Mouse (Mus musculus) kidney, embryonic 16.5 days (tissue): ENCODE results near the gene St6galnac5. TPM values are rescaled to one million over a fixed set of nuclear protein-coding genes. Genes with fewer than 3 reads are reported as not detected.
A peak's percentile ranks its signal among the peaks of the same experiment; 100 is the strongest.

ENCODE experiments used
- ATAC-seq: fragments of 200-750 bp; cut with Nextera tagmentation; 2 replicates; pipeline ENCODE4 v1.8.0; 2017; ENCODE audit warnings: moderate TSS enrichment; ENCODE audit not compliant: low FRiP score, low TSS enrichment
- H3K27ac ChIP-seq: fragments of 300-500 bp; sonication (generic); 2 replicates; pipeline ENCODE4 v1.5.1; 2014; ENCODE audit warnings: low read length
- H3K27me3 ChIP-seq: fragments of 300-500 bp; sonication (generic); 2 replicates; pipeline ENCODE4 v1.6.1; 2014; ENCODE audit warnings: low read length, control low read depth, mixed read lengths; ENCODE audit not compliant: insufficient read depth
- H3K36me3 ChIP-seq: fragments of 300-500 bp; sonication (generic); 2 replicates; pipeline ENCODE4 v1.6.1; 2014; ENCODE audit warnings: low read length, control low read depth, mixed read lengths; ENCODE audit not compliant: insufficient read depth
- H3K4me1 ChIP-seq: fragments of 300-500 bp; sonication (generic); 2 replicates; pipeline ENCODE4 v1.6.1; 2014; ENCODE audit warnings: low read length, control low read depth, mixed read lengths; ENCODE audit not compliant: insufficient read depth
- H3K4me2 ChIP-seq: fragments of 300-500 bp; sonication (generic); replicated peaks from 2 replicates; pipeline ENCODE4 v1.6.1; 2014; ENCODE audit warnings: low read depth, low read length
- H3K4me3 ChIP-seq: fragments of 300-500 bp; sonication (generic); 2 replicates; pipeline ENCODE4 v1.5.1; 2014; ENCODE audit warnings: mild to moderate bottlenecking, low read length
- H3K9ac ChIP-seq: fragments of 300-500 bp; sonication (generic); replicated peaks from 2 replicates; pipeline ENCODE4 v1.6.1; 2014; ENCODE audit warnings: low read length
- H3K9me3 ChIP-seq: fragments of 300-500 bp; sonication (generic); 2 replicates; pipeline ENCODE4 v1.6.1; 2016; ENCODE audit warnings: low read length, control low read depth
- WGBS: fragments of 180-500 bp; shearing (Covaris S2); extraction: QIAGEN DNeasy Blood & Tissue Kit; methylation state at CpG from one replicate; pipeline ENCODE4 v1.1.7; 2014; 5-methylcytosine and 5-hydroxymethylcytosine counted together
- polyA plus RNA-seq: library from polyadenylated mRNA; unstranded; fragments of >200 nt; fragmentation: Nextera tagmentation; extraction: Ambion mirVana; gene quantifications from 2 replicates; pipeline ENCODE4 v1.2.1, GENCODE M21; 2015

The St6galnac5 gene
- polyA plus RNA-seq, 1 experiment from 2014 or later: 0.85 TPM

DNA sequence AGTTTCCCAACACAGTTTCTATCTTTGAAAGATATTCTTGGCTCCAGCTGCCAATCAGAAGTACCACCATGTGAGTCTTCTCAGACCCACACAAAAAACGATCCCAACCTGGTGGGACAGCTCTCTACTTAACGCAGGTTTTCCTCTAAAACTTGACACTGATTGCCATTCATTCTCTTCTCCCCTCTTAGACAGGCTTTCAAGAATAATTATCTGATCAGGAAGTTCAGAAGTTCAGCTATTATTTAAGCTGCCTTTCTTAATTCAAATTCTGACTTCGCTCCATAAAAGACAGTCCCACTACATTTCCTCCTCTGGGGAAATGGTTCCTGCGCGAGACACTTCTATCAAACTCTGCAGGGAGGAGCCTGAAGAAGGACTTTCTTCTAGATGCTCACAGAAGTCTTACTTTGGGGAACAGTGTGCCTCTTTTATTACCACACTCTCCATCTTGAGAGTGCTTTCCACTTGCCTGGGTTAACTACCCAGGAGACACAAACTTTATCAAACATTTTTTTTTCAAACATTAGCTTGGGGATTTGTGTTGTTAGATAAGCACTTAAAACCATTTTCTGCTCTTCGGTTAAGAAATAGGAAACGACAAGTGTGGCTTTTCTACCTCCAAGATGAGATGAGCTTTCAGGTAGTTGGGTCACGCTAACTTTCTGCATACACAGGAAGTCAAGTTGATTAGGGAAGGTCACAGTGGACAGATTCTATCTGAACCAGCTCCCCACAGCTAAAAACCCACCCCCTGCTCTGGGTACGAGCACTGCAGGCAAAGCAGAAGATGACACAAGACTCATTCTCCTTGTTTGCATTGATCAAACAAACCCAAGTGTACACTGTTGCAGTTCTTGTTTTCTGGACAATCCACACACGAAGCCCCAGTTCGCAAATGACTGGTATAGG lies 30.2 kb downstream of the St6galnac5 start:
- Histone ChIP-seq H3K4me3 (no peak overlapping the region), H3K27ac (no peak overlapping the region), H3K27me3 (no peaks in the 10 kb centered on the region), H3K4me1 (no peaks in the 10 kb centered on the region), H3K36me3 (no peaks in the 10 kb centered on the region), H3K9ac (no peak overlapping the region), H3K4me2 (no peak overlapping the region), H3K9me3 (no peaks in the 10 kb centered on the region)
- ATAC-seq: no peak
- WGBS: 59% methylated on average over 11 of the region's 11 CpGs

DNA sequence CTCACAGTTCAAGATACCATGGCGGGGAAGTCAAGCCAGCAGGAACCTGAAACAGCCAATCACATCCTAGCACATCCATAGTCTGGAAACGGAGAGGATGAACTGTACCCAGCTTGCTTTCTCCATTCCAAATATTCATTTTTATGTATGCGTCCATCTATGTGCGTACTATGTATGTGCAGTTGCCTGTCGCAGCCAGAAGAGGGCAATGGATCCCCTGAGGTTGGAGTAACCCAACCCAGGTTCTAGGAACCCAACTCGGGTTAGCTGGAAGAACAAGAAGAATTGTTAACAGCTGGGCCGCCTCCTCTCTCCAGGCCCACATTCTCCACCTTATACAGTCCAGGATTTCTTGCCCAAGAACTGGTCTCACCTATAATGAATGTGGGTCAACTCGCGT lies 31.1 kb downstream of the St6galnac5 start:
- H3K9ac ChIP-seq: no peak overlapping the region
- 96% methylated on average over 9 of the region's 9 CpGs for WGBS
- H3K9me3 ChIP-seq: no peaks in the 10 kb centered on the region
- no peak for ATAC-seq
- H3K4me2 ChIP-seq: no peak overlapping the region
- H3K4me1 ChIP-seq: no peaks in the 10 kb centered on the region
- no peak overlapping the region for H3K4me3 ChIP-seq
- no peaks in the 10 kb centered on the region for H3K36me3 ChIP-seq
- H3K27me3 ChIP-seq: no peaks in the 10 kb centered on the region
- no peak overlapping the region for H3K27ac ChIP-seq

DNA sequence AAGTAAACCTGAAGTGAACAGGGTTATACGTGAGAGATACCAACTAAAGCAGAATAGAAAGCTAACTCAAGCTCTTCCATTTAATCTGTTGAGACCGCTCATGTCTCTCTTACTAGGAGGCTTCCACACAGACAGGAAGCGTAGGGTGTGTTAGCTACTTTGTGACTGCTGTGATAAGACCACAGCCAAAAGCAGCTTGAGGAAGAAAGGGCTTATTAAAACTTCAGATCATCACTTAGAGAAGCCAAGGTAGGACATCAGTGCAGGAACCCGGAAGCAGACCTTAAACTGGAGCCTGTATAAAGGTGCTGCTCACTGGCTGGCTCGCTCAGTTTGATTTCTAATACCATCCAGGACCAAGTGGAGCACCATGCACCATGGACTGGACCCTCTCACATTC lies 31.7 kb downstream of the St6galnac5 start:
- WGBS: 87% methylated on average over 5 of the region's 5 CpGs
- Histone ChIP-seq H3K4me1 (no peaks in the 10 kb centered on the region), H3K4me2 (no peak overlapping the region), H3K9me3 (no peaks in the 10 kb centered on the region), H3K36me3 (no peaks in the 10 kb centered on the region), H3K27ac (no peak overlapping the region), H3K4me3 (no peak overlapping the region), H3K27me3 (no peaks in the 10 kb centered on the region), H3K9ac (no peak overlapping the region)
- no peak for ATAC-seq

DNA sequence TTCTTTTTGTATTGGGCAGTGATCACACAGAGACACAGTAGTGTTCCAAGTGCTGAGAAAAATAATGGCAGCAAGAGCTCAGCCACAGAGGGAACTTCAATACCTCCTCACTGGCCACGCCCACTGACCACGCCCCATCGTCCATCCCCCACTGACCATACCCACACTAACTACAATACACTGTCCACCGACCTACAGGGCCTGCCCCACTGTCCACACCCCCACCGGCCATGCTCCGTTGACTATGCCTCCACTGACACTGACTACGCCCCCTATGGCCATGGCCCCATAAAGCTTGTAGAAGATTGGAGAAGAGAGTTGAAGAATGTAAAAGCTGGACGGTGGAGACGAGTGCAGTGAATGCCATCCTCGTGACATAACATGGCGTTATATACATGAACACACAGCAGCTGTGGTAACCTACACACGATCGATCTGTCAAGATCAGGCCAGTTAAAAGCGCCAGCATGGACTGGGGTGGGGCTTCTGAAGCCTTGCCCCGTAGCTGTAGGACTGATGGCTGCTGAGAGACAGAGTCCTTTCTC lies 32.7 kb downstream of the St6galnac5 start:
- Histone ChIP-seq H3K9ac (no peak overlapping the region), H3K9me3 (no peaks in the 10 kb centered on the region), H3K36me3 (no peaks in the 10 kb centered on the region), H3K4me3 (no peak overlapping the region), H3K27ac (no peak overlapping the region), H3K27me3 (no peaks in the 10 kb centered on the region), H3K4me2 (no peak overlapping the region), H3K4me1 (no peaks in the 10 kb centered on the region)
- 87% methylated on average over 15 of the region's 15 CpGs for WGBS
- ATAC-seq: no peak

DNA sequence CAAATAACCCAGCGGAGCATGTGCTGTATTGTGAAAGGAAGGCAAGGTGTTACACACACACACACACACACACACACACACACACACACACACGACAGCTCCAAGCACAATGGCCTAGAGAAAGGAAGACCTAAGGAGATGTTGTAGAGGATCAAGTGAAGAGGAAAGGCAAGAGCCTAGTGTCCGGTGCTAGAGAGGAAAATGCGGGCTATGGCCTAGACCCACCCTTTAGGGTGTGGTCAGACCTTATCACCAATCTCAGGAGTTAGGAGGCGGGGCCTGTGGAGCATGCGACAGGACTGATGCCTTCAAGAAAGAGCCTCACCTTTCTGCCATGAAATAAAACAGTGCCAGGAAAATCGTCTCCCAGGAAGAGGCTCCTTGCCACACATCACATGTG lies 33.5 kb downstream of the St6galnac5 start:
- no peak overlapping the region for H3K4me2 ChIP-seq
- H3K9ac ChIP-seq: no peak overlapping the region
- H3K27ac ChIP-seq: no peak overlapping the region
- 90% methylated on average over 7 of the region's 7 CpGs for WGBS
- H3K36me3 ChIP-seq: no peaks in the 10 kb centered on the region
- H3K27me3 ChIP-seq: no peaks in the 10 kb centered on the region
- H3K4me1 ChIP-seq: no peaks in the 10 kb centered on the region
- no peak overlapping the region for H3K4me3 ChIP-seq
- no peaks in the 10 kb centered on the region for H3K9me3 ChIP-seq
- peak; percentile 51; the same call in 1 of the 2 replicates for ATAC-seq

DNA sequence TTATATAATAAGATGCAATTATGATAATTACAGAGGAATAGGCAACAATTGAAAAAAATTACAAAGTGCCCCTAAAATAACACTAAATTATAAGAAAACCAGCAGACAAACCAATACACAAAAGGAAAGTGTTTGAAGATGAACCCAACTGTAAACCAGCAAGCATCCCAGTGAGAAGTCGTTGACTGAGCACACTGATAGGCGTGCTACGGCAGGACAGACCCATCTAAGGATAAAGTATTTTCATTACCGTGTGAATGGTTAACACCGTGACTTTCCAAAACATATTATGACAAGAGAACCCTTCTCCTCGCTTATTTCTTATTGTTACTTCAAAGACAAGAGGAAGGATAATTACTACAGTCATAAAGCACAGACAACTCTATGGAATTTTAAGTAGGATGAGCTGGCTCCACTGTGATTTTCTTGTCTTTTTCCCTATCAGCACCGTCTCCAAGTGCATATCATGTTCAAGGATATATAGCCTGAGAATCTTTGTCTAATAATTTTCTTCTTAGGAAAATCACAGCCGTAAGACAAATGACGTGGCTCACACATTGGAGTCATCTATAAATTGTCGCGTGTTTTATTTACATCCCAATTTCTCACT lies 34.9 kb downstream of the St6galnac5 start:
- Histone ChIP-seq H3K36me3 (no peaks in the 10 kb centered on the region), H3K9ac (no peak overlapping the region), H3K4me2 (no peak overlapping the region), H3K9me3 (no peaks in the 10 kb centered on the region), H3K27me3 (no peaks in the 10 kb centered on the region), H3K27ac (no peak overlapping the region), H3K4me1 (no peaks in the 10 kb centered on the region), H3K4me3 (no peak overlapping the region)
- WGBS: 77% methylated on average over 11 of the region's 11 CpGs
- no peak for ATAC-seq

DNA sequence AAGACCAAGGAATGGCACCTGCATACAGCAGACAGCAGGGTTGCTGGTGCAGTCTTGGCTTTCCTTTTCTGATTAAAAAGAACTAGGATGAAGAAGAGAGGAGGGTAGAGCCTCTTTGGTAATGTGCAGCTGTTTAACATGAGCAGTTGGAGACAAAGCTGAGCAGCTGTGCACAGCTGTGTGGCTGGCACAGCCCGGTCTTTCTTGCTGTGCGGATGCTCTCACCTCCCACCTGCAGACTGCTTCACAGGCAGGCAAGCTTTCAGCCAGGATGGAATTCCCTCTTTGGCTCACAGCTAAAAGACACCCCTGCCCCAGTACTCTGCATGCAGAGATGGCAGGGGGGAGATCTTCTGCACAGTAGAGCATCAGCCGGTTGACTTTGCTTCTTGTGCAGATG lies 37.3 kb downstream of the St6galnac5 start:
- no peaks in the 10 kb centered on the region for H3K36me3 ChIP-seq
- no peak overlapping the region for H3K4me3 ChIP-seq
- no peaks in the 10 kb centered on the region for H3K9me3 ChIP-seq
- 66% methylated on average over 3 of the region's 3 CpGs for WGBS
- no peak overlapping the region for H3K27ac ChIP-seq
- no peak; the same call in 1 of the 2 replicates for ATAC-seq
- no peak overlapping the region for H3K9ac ChIP-seq
- no peak overlapping the region for H3K4me2 ChIP-seq
- no peaks in the 10 kb centered on the region for H3K27me3 ChIP-seq
- H3K4me1 ChIP-seq: no peaks in the 10 kb centered on the region

DNA sequence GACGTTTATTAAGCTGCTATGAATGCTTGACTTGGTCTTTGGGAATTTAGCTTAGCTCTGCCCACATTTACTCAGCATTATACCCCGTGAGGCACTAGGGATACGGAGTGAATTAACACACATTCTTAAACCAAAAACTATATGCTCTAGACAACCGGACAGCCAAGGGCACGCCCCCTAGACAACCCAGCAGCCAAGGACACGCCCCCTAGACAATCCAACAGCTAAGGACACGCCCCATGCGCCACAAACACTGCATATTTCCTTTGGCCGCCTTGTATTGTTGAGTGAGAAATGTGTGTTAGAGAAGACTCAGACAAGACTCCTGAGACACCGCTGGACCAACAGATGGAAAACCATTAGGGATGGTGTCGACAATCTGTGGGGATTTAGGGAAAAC lies 39.1 kb downstream of the St6galnac5 start:
- H3K9ac ChIP-seq: no peak overlapping the region
- no peaks in the 10 kb centered on the region for H3K4me1 ChIP-seq
- ATAC-seq: no peak
- no peak overlapping the region for H3K27ac ChIP-seq
- no peaks in the 10 kb centered on the region for H3K9me3 ChIP-seq
- H3K36me3 ChIP-seq: no peaks in the 10 kb centered on the region
- WGBS: 80% methylated on average over 11 of the region's 11 CpGs
- H3K4me2 ChIP-seq: no peak overlapping the region
- H3K27me3 ChIP-seq: no peaks in the 10 kb centered on the region
- H3K4me3 ChIP-seq: no peak overlapping the region

DNA sequence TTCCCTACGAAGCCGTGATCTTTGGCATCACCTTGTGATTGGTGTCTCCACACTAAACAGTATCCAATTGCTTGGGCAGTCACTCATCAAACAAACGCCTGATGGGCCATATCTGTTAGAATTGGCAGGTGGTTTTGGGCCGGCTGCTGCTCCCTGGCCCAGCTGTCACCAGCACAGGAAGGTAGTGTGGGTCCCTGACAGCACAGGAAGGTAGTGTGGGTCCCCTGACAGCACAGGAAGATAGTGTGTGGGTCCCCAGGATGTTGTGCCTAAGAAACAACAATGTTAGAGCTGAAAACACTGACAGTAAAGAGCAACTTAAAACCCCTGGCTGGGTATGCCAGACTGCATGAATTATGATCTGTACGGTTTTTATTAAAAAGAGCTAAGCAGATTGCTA lies 40.4 kb downstream of the St6galnac5 start:
- H3K27me3 ChIP-seq: no peaks in the 10 kb centered on the region
- no peak overlapping the region for H3K27ac ChIP-seq
- no peak for ATAC-seq
- H3K4me3 ChIP-seq: no peak overlapping the region
- H3K36me3 ChIP-seq: no peaks in the 10 kb centered on the region
- H3K9ac ChIP-seq: no peak overlapping the region
- H3K9me3 ChIP-seq: no peaks in the 10 kb centered on the region
- no peaks in the 10 kb centered on the region for H3K4me1 ChIP-seq
- no peak overlapping the region for H3K4me2 ChIP-seq
- WGBS: 63% methylated on average over 5 of the region's 5 CpGs

DNA sequence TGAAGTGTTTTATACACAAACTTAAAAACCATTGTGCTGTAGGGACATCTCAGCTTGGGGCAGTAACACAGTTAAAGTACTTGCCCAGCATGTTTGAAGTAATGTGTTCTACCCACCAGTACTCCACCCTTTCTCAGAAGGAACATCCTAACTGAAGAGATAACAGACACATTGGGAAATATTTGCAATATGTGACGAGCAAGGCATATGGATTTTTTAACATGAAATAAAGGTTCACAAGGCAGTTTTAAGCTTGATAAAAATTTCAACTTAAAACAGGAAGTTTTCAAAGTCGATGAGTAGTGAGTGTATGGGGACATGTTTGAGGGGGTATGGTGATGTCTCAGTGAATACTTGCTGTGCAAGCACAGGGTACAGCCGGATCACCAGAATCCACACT lies 45.7 kb downstream of the St6galnac5 start:
- no peak overlapping the region for H3K4me3 ChIP-seq
- no peaks in the 10 kb centered on the region for H3K36me3 ChIP-seq
- whole genome bisulfite sequencing: 95% methylated on average over 3 of the region's 3 CpGs
- H3K9ac ChIP-seq: no peak overlapping the region
- H3K4me1 ChIP-seq: no peaks in the 10 kb centered on the region
- H3K4me2 ChIP-seq: no peak overlapping the region
- no peak for ATAC-seq
- no peaks in the 10 kb centered on the region for H3K9me3 ChIP-seq
- no peak overlapping the region for H3K27ac ChIP-seq
- H3K27me3 ChIP-seq: no peaks in the 10 kb centered on the region
